Mouse (Mus musculus) lung, embryonic 14.5 days (tissue): ENCODE data around the gene Klf15. TPM values are rescaled to one million over a fixed set of nuclear protein-coding genes. Genes with fewer than 3 reads are reported as not detected.

Experiments
- ATAC-seq: fragments of 200-750 bp; cut with Nextera tagmentation; 2 replicates; pipeline ENCODE4 v1.8.0; 2017; ENCODE audit warnings: mild to moderate bottlenecking, moderate TSS enrichment, moderate library complexity; ENCODE audit not compliant: insufficient read depth
- DNase-seq: peaks from one replicate; pipeline ENCODE4 v3.0.0-alpha.2; 2015
- H3K27ac ChIP-seq: fragments of 300-500 bp; sonication (generic); 2 replicates; pipeline ENCODE4 v1.5.1; 2014; ENCODE audit warnings: low read depth, mild to moderate bottlenecking, moderate library complexity
- H3K27me3 ChIP-seq: fragments of 300-500 bp; sonication (generic); 2 replicates; pipeline ENCODE4 v1.6.1; 2014; ENCODE audit warnings: low read length, control low read depth; ENCODE audit not compliant: insufficient read depth
- H3K36me3 ChIP-seq: fragments of 300-500 bp; sonication (generic); 2 replicates; pipeline ENCODE4 v1.6.1; 2014; ENCODE audit warnings: control low read depth; ENCODE audit not compliant: insufficient read depth
- H3K4me1 ChIP-seq: fragments of 300-500 bp; sonication (generic); 2 replicates; pipeline ENCODE4 v1.6.1; 2014; ENCODE audit warnings: antibody characterized with exemption, control low read depth; ENCODE audit not compliant: insufficient read depth
- H3K4me2 ChIP-seq: fragments of 300-500 bp; sonication (generic); 2 replicates; pipeline ENCODE4 v1.6.1; 2014; ENCODE audit warnings: mild to moderate bottlenecking
- H3K4me3 ChIP-seq: fragments of 300-500 bp; sonication (generic); 2 replicates; pipeline ENCODE4 v1.5.1; 2014; ENCODE audit warnings: low read depth, low read length
- H3K9ac ChIP-seq: fragments of 300-500 bp; sonication (generic); 2 replicates; pipeline ENCODE4 v1.6.1; 2014
- H3K9me3 ChIP-seq: fragments of 300-500 bp; sonication (generic); 2 replicates; pipeline ENCODE4 v1.6.1; 2016; ENCODE audit warnings: low read depth, low read length, control low read depth
- CTCF ChIP-seq: IDR thresholded peaks from 2 replicates; pipeline ENCODE4 v1.5.1; 2016; ENCODE audit warnings: antibody characterized with exemption, low read depth
- WGBS: fragments of 180-500 bp; shearing (Covaris S2); extraction: QIAGEN DNeasy Blood & Tissue Kit; methylation state at CpG from one replicate; pipeline ENCODE4 v1.1.7; 2014; 5-methylcytosine and 5-hydroxymethylcytosine counted together
- polyA plus RNA-seq: library from polyadenylated mRNA; unstranded; fragments of >200 nt; fragmentation: Nextera tagmentation; extraction: Ambion mirVana; gene quantifications from 2 replicates; pipeline ENCODE4 v1.2.1, GENCODE M21; 2014

The Klf15 gene
- polyA plus RNA-seq, 1 experiment from 2014 or later = 8.1 TPM

DNA sequence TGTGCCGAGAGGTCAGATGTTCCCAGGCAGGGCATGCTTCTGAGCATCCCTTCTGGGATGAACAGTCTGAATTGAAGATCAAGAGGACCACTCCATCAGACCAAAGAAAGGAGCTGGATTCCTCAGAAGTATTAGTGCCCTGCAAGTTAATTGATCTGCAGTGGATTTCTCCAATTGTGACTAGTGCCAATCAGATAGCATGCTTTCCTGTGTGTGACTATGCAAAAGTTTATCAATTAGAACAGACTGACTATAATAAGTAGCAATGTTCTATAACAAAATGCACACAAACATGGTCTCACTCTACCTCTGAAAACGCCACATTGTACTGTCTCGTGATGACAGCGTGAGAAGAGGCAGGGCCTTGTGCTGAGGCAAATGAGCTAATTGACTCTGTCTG is 37.1 kb downstream of the Klf15 start:
- DNase-seq = no peak

DNA sequence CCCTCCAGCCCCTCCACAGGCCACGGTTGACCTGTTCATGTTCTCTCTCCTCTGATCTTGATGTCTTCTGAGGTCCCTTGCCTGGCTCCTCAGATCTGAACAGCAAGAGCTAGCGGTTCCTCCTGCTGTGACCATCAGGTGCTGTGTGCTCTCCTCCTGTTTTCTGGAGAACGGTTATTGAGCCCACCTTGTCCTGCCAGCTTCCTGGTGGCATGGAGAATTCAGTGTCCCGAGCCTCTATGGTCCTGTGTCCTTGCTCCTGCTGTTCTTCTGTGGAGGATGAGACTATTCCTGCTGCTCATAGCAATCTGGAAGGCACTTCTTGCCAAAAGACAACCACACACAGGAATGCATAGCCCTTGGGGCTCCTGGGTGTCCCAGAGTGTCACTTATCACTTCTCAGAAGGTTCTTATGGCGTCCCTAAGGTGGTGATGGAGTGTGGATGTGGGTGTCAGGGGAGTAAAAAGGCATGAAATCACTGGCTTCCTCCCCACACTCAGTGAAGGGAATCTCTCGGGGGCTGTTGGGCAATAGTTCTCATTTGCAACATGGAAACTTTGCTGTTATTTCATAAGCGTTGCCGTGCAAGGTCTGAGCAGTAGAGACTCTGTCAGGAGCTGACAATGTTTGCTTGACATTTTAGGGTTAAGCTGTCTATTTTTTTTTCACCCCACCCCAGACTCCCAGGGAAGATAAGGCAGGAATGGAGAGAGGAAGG is 39.0 kb downstream of the Klf15 start:
- ATAC-seq (no peak), DNase-seq (no peak)
- no peaks in the 10 kb centered on the region for H3K9me3 ChIP-seq
- no peak overlapping the region for H3K9ac ChIP-seq
- no peaks in the 10 kb centered on the region for H3K27me3 ChIP-seq
- peaks cover 10% of the 10 kb centered on the region; the same call in 1 of the 2 replicates for H3K4me1 ChIP-seq
- H3K36me3 ChIP-seq = no peaks in the 10 kb centered on the region
- no peak overlapping the region for H3K27ac ChIP-seq
- WGBS = 50% methylated on average over 8 of the region's 8 CpGs
- no peak for TF ChIP-seq CTCF
- no peak overlapping the region for H3K4me3 ChIP-seq
- no peak overlapping the region for H3K4me2 ChIP-seq

More for the DNA sequence above, 37.1 kb downstream of the Klf15 start:
- no peaks in the 10 kb centered on the region for H3K9me3 ChIP-seq
- no peak overlapping the region for H3K4me3 ChIP-seq
- 64% methylated on average over 4 of the region's 4 CpGs for WGBS
- TF ChIP-seq CTCF = no peak
- H3K36me3 ChIP-seq = no peaks in the 10 kb centered on the region
- no peaks in the 10 kb centered on the region for H3K27me3 ChIP-seq
- H3K4me2 ChIP-seq = no peak overlapping the region
- no peaks in the 10 kb centered on the region for H3K4me1 ChIP-seq
- no peak overlapping the region for H3K27ac ChIP-seq
- ATAC-seq = no peak
- no peak overlapping the region for H3K9ac ChIP-seq

DNA sequence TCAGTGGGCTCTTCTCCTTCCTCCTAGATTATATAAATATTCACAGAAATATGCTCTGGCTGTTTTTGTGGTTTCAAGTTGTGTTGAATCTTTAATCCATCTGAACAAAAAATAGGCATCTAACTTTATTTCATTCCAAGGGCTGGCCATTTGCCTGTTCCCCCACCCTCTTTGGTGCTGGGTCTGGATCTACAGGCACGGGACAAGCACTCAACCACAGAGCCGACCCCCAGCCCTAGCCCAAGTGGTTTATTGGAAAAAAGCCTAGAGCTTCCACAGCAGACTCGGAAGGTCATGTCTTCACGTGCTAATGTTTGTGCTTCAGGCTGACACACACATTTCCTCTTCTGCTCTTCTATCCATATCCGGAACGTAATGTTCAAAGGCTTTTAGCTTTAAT is 43.5 kb downstream of the Klf15 start:
- TF ChIP-seq CTCF = no peak
- ATAC-seq (0 out of 2 replicates have a peak, but pooled peaks have one; percentile 30), DNase-seq (peak; percentile 63)
- Histone ChIP-seq H3K27ac (peak overlapping the region; percentile 38; the same call in 1 of the 2 replicates), H3K4me3 (no peak overlapping the region), H3K36me3 (no peaks in the 10 kb centered on the region), H3K4me1 (peaks cover 32% of the 10 kb centered on the region), H3K9me3 (no peaks in the 10 kb centered on the region), H3K4me2 (no peak overlapping the region), H3K27me3 (no peaks in the 10 kb centered on the region), H3K9ac (no peak overlapping the region)
- 10% methylated on average over 6 of the region's 6 CpGs for WGBS

DNA sequence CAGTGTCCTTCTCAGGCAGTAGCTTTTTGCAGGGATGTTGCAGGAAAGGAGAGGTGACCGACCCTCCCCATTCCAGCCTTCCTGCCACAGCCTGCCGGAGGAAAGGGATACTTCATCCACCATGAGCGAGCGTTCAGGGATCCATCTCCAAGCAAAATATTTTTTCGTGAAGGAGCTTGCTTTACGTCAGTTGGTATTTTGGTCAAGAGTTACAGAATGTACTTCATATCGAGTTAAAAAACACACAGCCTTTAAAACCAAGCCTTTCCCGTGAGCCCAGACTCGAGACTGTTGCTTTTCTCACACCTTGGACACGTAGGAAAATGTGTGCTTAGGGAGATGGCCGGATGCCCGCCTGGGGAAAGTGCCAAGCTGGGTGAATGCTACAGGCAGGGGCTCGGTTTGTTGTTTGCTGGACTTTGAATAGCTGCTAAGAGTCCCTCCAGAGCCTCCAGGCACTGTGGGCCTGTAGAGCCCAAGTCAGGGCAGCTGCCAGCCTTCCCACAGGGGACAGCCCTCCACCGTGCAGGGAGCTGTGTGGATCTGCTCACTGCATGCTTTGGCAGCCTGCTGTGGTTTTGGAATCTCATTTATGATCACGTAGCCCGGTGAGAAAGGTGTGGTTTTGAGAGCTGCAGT is 44.4 kb downstream of the Klf15 start:
- Histone ChIP-seq H3K36me3 (no peaks in the 10 kb centered on the region), H3K27me3 (no peaks in the 10 kb centered on the region), H3K9ac (peak overlapping the region; percentile 22; the same call in 1 of the 2 replicates), H3K4me3 (no peak overlapping the region), H3K4me1 (peaks cover 32% of the 10 kb centered on the region), H3K9me3 (no peaks in the 10 kb centered on the region), H3K4me2 (no peak overlapping the region), H3K27ac (peak overlapping the region; percentile 76)
- ATAC-seq (peak; percentile 60), DNase-seq (peak; percentile 78)
- TF ChIP-seq CTCF = no peak
- WGBS = 28% methylated on average over 16 of the region's 16 CpGs

DNA sequence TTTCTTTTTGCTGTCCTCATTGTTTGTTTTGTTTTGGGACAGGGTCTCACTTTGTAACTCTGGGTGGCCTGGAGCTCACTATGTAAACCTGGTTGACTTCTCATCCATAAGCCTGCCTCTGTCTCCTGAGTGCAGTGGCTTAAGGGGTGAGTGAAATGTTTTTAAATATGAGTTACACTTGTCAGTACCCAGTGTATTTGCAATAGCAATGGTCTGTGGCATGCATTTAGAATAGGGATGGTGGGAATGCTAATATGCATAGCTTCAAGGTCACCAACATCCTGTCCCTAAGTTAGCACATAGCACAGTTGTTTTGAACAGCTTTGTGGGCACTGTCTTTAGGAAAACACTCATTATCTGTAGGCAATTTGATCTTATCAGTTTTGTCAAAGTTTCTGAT is 45.1 kb downstream of the Klf15 start:
- ATAC-seq (no peak), DNase-seq (no peak)
- H3K4me1 ChIP-seq = peaks cover 32% of the 10 kb centered on the region
- H3K9ac ChIP-seq = no peak overlapping the region
- H3K4me2 ChIP-seq = no peak overlapping the region
- no peaks in the 10 kb centered on the region for H3K27me3 ChIP-seq
- no peak overlapping the region for H3K4me3 ChIP-seq
- no peaks in the 10 kb centered on the region for H3K9me3 ChIP-seq
- H3K27ac ChIP-seq = peak overlapping the region; percentile 76; the same call in 1 of the 2 replicates
- no peak for TF ChIP-seq CTCF
- no peaks in the 10 kb centered on the region for H3K36me3 ChIP-seq

DNA sequence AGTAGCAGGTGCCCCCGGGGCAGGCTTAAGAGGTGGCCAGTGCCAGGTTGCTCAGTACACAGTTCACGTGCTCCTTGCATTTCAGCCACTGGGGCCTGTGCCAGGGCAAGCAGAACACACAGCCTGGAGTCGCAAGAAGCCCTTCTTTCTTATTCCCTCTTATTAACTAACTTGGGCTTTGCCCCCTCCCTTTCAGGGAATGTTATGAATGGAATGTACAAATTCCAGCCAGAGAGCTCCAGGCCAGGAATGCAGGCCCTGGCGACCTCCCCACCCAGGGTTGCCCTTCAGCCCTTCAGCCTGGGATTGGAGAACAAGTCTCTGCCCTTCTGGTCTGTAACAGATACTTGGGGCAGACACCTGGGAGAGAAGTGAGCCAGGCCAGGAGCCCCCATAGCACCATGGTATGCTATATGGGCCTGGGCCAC is 45.8 kb downstream of the Klf15 start:
- Histone ChIP-seq H3K27me3 (no peaks in the 10 kb centered on the region), H3K4me3 (no peak overlapping the region), H3K9me3 (no peaks in the 10 kb centered on the region), H3K4me1 (peaks cover 32% of the 10 kb centered on the region), H3K36me3 (no peaks in the 10 kb centered on the region), H3K27ac (peak overlapping the region; percentile 76), H3K4me2 (no peak overlapping the region), H3K9ac (no peak overlapping the region)
- DNase-seq (peak; percentile 69), ATAC-seq (peak; percentile 75)
- TF ChIP-seq CTCF = no peak
- 29% methylated on average over 4 of the region's 4 CpGs for WGBS

DNA sequence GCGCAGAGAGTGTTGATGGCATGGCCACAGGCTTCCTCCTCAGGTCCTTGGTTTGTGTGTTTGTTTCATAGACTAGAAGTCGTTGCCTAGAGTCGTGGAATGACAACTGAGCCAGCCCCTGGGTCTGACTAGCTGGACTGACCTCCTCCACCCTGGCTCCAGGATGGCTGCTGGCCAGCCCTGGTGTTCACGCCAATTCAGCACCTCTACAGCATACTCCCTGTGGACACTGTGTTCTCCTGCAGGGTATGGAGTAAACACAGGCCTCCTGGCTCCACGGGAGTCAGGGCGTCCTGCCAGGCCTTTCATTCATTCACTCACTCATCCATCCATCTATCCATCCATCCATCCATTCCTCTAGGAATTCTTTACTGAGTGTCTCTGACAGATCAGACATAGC is 46.7 kb downstream of the Klf15 start:
- DNase-seq (no peak), ATAC-seq (no peak)
- H3K9me3 ChIP-seq = no peaks in the 10 kb centered on the region
- 44% methylated on average over 6 of the region's 6 CpGs for WGBS
- peaks cover 32% of the 10 kb centered on the region for H3K4me1 ChIP-seq
- TF ChIP-seq CTCF = no peak
- H3K4me3 ChIP-seq = no peak overlapping the region
- H3K27ac ChIP-seq = peak overlapping the region; percentile 27; the same call in 1 of the 2 replicates
- H3K9ac ChIP-seq = no peak overlapping the region
- no peaks in the 10 kb centered on the region for H3K27me3 ChIP-seq
- H3K36me3 ChIP-seq = no peaks in the 10 kb centered on the region
- H3K4me2 ChIP-seq = no peak overlapping the region
